In the genomic region with DNA sequence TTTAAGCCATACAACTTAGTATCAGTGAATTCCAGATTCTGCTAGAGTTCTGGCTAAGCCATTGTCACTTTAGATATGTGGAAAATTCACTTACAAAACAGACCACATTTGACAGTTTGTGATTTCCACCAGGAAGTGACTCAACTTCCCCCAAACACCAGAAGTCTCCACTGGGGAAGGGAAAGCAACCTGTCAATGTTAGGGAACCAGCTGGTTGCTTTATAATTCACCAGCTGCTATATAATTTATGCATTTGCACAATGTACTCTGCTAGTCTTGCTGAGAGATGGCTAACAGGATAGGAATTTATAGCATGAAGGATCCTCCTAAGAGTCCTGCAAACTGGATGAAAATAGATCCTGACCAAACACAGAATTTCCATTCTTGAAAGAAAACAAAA, we compare ENCODE assay signal across 10 mouse cellular contexts.
DNase-seq lines count a peak whose midpoint lies in the region; ATAC-seq lines count a peak whose summit lies in the region.
"Had no signal": no experiment of that assay in that cellular context is flagged by ENCODE, and none has a peak within 500 bp of the region (broad histone marks: within the 10 kb centered on the region; RNA-seq: fewer than 3 reads in every experiment).

No protein-coding gene starts in this region.

- ATAC-seq in frontal cortex, adult (ENCODE audit: low TSS enrichment), result peak; percentile 94
- ATAC-seq in granulocyte monocyte progenitor cell, adult 5-6 weeks (replicated peaks; ENCODE audit: poor library complexity, severe bottlenecking), result peak; percentile 90
- peak; percentile 86 for ATAC-seq in megakaryocyte progenitor cell, adult 5-6 weeks (replicated peaks; ENCODE audit: poor library complexity)

- no peak for DNase-seq in frontal cortex, postnatal 14 days (ENCODE audit: low spot score in 2 of 2)
- DNase-seq in right cerebral cortex, adult 18-20 months, result peak; percentile 48
- DNase-seq in right cerebral cortex, postnatal 25 days, result no peak
- no peak for DNase-seq in adipocyte (ENCODE audit: low spot score)
- DNase-seq in B cell, adult 2 months, result no peak
- DNase-seq: adrenal gland, adult 2 months; gastrocnemius, adult 2 months had no signal
